Mouse (Mus musculus): ENCODE results near the gene Zbtb45. TPM values are rescaled to one million over a fixed set of nuclear protein-coding genes. Genes with fewer than 3 reads are reported as not detected.

Gene Zbtb45
- total RNA-seq, 1 experiment from 2014 or later: 16.1 TPM

Other genes starting within 250 kb of the Zbtb45 start
- gene Zscan18, start 206.4 kb downstream of the Zbtb45 start, total RNA-seq (2021): 5.8 and 8.1 TPM in 2 replicates
- 15.1 and 15.2 TPM in 2 replicates for gene Zfp329, start 191.2 kb downstream of the Zbtb45 start, total RNA-seq (2021)
- 23.1 and 27.2 TPM in 2 replicates for gene Zfp110, start 175.3 kb downstream of the Zbtb45 start, total RNA-seq (2021)
- 3.6 and 3.7 TPM in 2 replicates for gene Zfp128, start 128.9 kb downstream of the Zbtb45 start, total RNA-seq (2021)
- gene Zscan22, start 112.2 kb downstream of the Zbtb45 start, total RNA-seq (2021): 13.6 and 17.5 TPM in 2 replicates
- 829 and 881 TPM in 2 replicates for gene Rps5, start 87.7 kb downstream of the Zbtb45 start, total RNA-seq (2021)
- gene Rnf225, start 82.6 kb downstream of the Zbtb45 start, total RNA-seq (2021): 0.18 and 0.29 TPM in 2 replicates
- 12.8 and 13.1 TPM in 2 replicates for gene Zfp324, start 44.2 kb downstream of the Zbtb45 start, total RNA-seq (2021)
- 8.0 and 9.0 TPM in 2 replicates for gene Zfp446, start 32.2 kb downstream of the Zbtb45 start, total RNA-seq (2021)
- 6.2 TPM in 1 of 2 replicates, not detected in the other for gene Slc27a5, start 11.8 kb downstream of the Zbtb45 start, total RNA-seq (2021)
- gene Trim28, start 10.9 kb downstream of the Zbtb45 start, total RNA-seq (2021): 273 and 297 TPM in 2 replicates
- 218 and 223 TPM in 2 replicates for gene Chmp2a, start 24.8 kb upstream of the Zbtb45 start, total RNA-seq (2021)
- gene Ube2m, start 28.2 kb upstream of the Zbtb45 start, total RNA-seq (2021): 170 and 192 TPM in 2 replicates
- 3.8 and 4.1 TPM in 2 replicates for gene Mzf1, start 44.7 kb upstream of the Zbtb45 start, total RNA-seq (2021)
- not detected in 2 replicates for gene Vmn1r85, start 85.1 kb upstream of the Zbtb45 start, total RNA-seq (2021)
- not detected in 2 replicates for gene Vmn1r86, start 109.9 kb upstream of the Zbtb45 start, total RNA-seq (2021)
- gene Vmn1r87, start 130.1 kb upstream of the Zbtb45 start, total RNA-seq (2021): not detected in 2 replicates
- gene Vmn1r88, start 149.5 kb upstream of the Zbtb45 start, total RNA-seq (2021): 0.12 TPM in 1 of 2 replicates, not detected in the other
- not detected in 2 replicates for gene Vmn1r89, start 203.0 kb upstream of the Zbtb45 start, total RNA-seq (2021)

Data from adrenal gland, postnatal 25 days (tissue).